Mouse (Mus musculus) E14TG2a.4 (cell line): ENCODE measurements around the gene Gcnt2.

Experiments used
- CTCF ChIP-seq: conservative IDR thresholded peaks from 2 replicates; pipeline ENCODE4 v1.5.1; 2014; ENCODE audit warnings: low read length
- NANOG ChIP-seq: IDR thresholded peaks from 2 replicates; pipeline ENCODE4 v1.6.1; 2014; ENCODE audit warnings: borderline replicate concordance, low read length, mixed read lengths

GRCm38 (mm10) chr13:40841146-40841787 lies 18.3 kb upstream of the Gcnt2 start:
- TF ChIP-seq CTCF: no peak
- no peak for TF ChIP-seq NANOG
